Mouse (Mus musculus) kidney, postnatal 4 days (tissue): ENCODE data around the gene Iqcc.

Source experiments
- DNase-seq, 2 experiments: peaks; one replicate each; pipeline ENCODE4 v3.0.0; 2021; ENCODE audit warnings: mixed read lengths in 2 of 2

The Iqcc gene

GRCm38 (mm10) chr4:129621283-129621841 is 2.5 kb upstream of the Iqcc start:
- peak in 1 of 2 experiments; percentile 34 for DNase-seq

GRCm38 (mm10) chr4:129620419-129621282 is 1.8 kb upstream of the Iqcc start:
- no peak for DNase-seq

GRCm38 (mm10) chr4:129618031-129618430 is 868 bp downstream of the Iqcc start:
- no peak for DNase-seq

- DNase-seq = no peak
Measured at GRCm38 (mm10) chr4:129617121-129617641, 1.7 kb downstream of the Iqcc start.

- DNase-seq = no peak
Measured at GRCm38 (mm10) chr4:129616631-129617030, 2.3 kb downstream of the Iqcc start.

GRCm38 (mm10) chr4:129615801-129616290 is 3.1 kb downstream of the Iqcc start:
- DNase-seq = no peak

GRCm38 (mm10) chr4:129614093-129614492 is 4.8 kb downstream of the Iqcc start, which contains the start of gene Dcdc2b:
TSS of gene Dcdc2b (minus strand) at chr4:129614257.
- no peak for DNase-seq

- no peak for DNase-seq
Measured at GRCm38 (mm10) chr4:129610472-129610871, 8.4 kb downstream of the Iqcc start.

GRCm38 (mm10) chr4:129610026-129610425 is 8.9 kb downstream of the Iqcc start:
- no peak for DNase-seq

GRCm38 (mm10) chr4:129609139-129609631 is 9.7 kb downstream of the Iqcc start:
- no peak for DNase-seq

- DNase-seq = peak; percentile 85 to 90
Measured at GRCm38 (mm10) chr4:129608426-129609025, 10.4 kb downstream of the Iqcc start.

GRCm38 (mm10) chr4:129600233-129601158 is 18.4 kb downstream of the Iqcc start, which contains the start of the genes Eif3i and Tmem234:
TSS of gene Eif3i (minus strand) at chr4:129600648.
TSS of gene Tmem234 (plus strand) at chr4:129600668.
- peak; percentile 86 to 91 for DNase-seq

GRCm38 (mm10) chr4:129588865-129589264 is 30.0 kb downstream of the Iqcc start:
- no peak for DNase-seq

- no peak for DNase-seq
Measured at GRCm38 (mm10) chr4:129586943-129587342, 32.0 kb downstream of the Iqcc start.

- no peak for DNase-seq
Measured at GRCm38 (mm10) chr4:129585773-129586172, 33.1 kb downstream of the Iqcc start.

- DNase-seq = peak; percentile 93 to 95
Measured at GRCm38 (mm10) chr4:129584884-129585608, 33.9 kb downstream of the Iqcc start.

- DNase-seq = no peak
Measured at GRCm38 (mm10) chr4:129584370-129584769, 34.5 kb downstream of the Iqcc start.

GRCm38 (mm10) chr4:129582251-129582650 is 36.6 kb downstream of the Iqcc start:
- DNase-seq = no peak

GRCm38 (mm10) chr4:129580347-129580746 is 38.6 kb downstream of the Iqcc start:
- DNase-seq = peak in 1 of 2 experiments; percentile 32

- peak; percentile 47 to 66 for DNase-seq
Measured at GRCm38 (mm10) chr4:129578466-129578865, 40.4 kb downstream of the Iqcc start, which contains the start of gene Fam167b. TSS of gene Fam167b (minus strand) at chr4:129578549.

GRCm38 (mm10) chr4:129577688-129578087 is 41.2 kb downstream of the Iqcc start:
- no peak for DNase-seq
